Mouse (Mus musculus): ENCODE results near the gene Cyp39a1. TPM values are rescaled to one million over a fixed set of nuclear protein-coding genes. Genes with fewer than 3 reads are reported as not detected.

The Cyp39a1 gene
- 48.3 and 57.1 TPM in 2 replicates for polyA plus RNA-seq (2015; fragmentation: Nextera tagmentation; extraction: Ambion mirVana)

DNA sequence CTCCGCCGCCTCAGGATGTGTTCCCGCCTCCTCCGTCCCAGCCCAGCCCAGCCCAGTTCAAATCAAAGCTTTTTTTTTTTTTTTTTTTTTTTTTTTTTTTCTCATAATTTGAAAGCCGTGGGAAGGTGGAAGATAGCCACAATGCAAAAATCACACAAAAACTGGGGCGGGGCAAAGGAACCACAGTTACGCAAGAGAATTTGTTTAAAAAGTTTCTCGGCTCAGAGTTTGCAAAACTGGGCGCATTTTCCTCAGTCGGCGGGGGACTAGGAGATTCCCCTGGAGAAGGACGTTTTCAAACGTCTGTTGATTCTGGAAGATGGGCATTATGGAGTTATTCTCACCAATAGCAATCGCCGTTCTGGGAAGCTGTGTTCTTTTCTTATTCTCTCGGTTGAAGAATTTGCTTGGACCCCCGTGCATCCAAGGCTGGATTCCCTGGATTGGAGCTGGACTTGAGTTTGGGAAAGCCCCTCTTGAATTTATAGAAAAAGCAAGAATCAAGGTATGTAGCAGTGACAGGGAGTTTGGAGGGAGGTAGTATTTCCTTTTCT lies at the start of gene Cyp39a1:
Gene Cyp39a1 (plus strand): TSS at position 136 of the 554 bp plus-strand sequence.
- peak within 1 kb of the TSS; percentile 86 for H3K4me3 ChIP-seq
- ATAC-seq (replicated peaks; ENCODE audit: insufficient number of reproducible peaks, insufficient read depth, low FRiP score, low read depth): no peak
- no peaks in the 10 kb centered on the region for H3K36me3 ChIP-seq
- H3K27me3 ChIP-seq: no peaks in the 10 kb centered on the region
- WGBS: under 1% methylated on average over 17 of the region's 17 CpGs
- peak within 1 kb of the TSS; percentile 97 for H3K4me2 ChIP-seq
- peak within 1 kb of the TSS; percentile 77 for H3K9ac ChIP-seq
- H3K27ac ChIP-seq: peak within 1 kb of the TSS; percentile 72
- H3K4me1 ChIP-seq (replicated peaks): peaks cover 19% of the 10 kb centered on the region
- H3K9me3 ChIP-seq (replicated peaks): no peaks in the 10 kb centered on the region

DNA sequence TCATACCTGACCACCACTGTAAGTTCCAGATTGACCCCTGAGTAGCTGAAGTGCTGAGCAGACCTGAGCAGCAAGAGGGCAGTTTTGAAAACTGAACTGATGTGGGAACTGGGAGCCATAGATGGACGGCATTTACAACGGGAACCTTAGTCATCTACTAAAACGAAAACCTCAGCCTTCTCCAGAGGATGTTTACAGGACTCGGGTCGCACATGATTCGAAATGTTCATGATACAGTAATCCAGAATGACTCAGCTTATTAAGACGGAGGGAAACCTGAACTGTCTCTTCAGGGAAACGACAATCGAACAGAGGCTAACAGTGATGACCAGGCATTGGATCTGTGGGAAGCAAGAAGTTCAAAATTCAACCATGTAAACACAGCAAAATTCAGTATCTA lies 48.1 kb upstream of the Cyp39a1 start:
- no peak for ATAC-seq (replicated peaks; ENCODE audit: insufficient number of reproducible peaks, insufficient read depth, low FRiP score, low read depth)
- Histone ChIP-seq H3K9ac (no peak overlapping the region), H3K9me3 (replicated peaks) (no peaks in the 10 kb centered on the region), H3K36me3 (no peaks in the 10 kb centered on the region), H3K4me2 (no peak overlapping the region), H3K4me1 (replicated peaks) (no peaks in the 10 kb centered on the region), H3K27me3 (no peaks in the 10 kb centered on the region), H3K4me3 (no peak overlapping the region), H3K27ac (no peak overlapping the region)
- 78% methylated on average over 9 of the region's 9 CpGs for WGBS

DNA sequence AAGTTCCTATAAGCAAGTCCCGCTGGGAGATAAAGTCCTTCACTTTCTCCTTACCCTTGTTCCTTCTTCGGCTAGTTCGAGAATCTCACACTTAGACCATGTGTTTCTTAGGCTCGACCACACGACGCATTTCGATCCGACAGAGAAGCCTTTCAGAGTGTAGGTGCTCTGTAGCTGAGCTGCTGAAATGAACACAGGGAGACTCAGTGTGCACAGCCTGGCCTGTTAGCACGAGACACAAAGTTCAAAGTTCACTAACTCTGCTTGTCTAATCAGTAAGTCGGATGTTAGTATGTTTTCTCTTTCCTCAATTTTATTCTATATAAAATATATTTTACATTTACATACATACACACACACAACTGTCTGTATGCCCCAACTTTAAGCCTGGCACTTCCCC lies 45.1 kb upstream of the Cyp39a1 start:
- no peaks in the 10 kb centered on the region for H3K4me1 ChIP-seq (replicated peaks)
- no peak overlapping the region for H3K4me2 ChIP-seq
- H3K27ac ChIP-seq: no peak overlapping the region
- ATAC-seq (replicated peaks; ENCODE audit: insufficient number of reproducible peaks, insufficient read depth, low FRiP score, low read depth): no peak
- H3K27me3 ChIP-seq: 0 out of 2 replicates have a peak, but pooled peaks cover 6% of the 10 kb centered on the region
- WGBS: 90% methylated on average over 10 of the region's 10 CpGs
- H3K9me3 ChIP-seq (replicated peaks): no peaks in the 10 kb centered on the region
- H3K36me3 ChIP-seq: no peaks in the 10 kb centered on the region
- no peak overlapping the region for H3K4me3 ChIP-seq
- no peak overlapping the region for H3K9ac ChIP-seq

DNA sequence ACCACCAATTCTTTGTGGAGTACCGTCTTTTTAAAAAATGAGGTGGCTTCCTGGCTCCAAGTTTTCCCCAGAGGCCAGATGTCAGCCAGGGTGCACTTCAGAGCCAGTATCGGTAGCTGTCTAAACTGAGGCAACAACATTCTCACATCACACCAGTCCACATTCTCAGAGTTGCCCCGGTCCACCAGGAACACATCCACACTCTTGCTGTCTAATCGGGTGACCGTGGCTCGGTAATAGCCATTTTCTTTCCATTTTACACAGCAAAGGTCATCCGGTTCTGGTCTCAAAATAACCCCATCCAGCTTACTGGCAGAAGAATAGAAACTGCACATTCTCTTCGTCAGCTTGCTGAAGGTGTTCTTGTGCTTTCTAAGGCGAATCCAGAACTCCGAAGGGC lies 39.0 kb upstream of the Cyp39a1 start:
- ATAC-seq (replicated peaks; ENCODE audit: insufficient number of reproducible peaks, insufficient read depth, low FRiP score, low read depth): no peak
- 85% methylated on average over 10 of the region's 10 CpGs for WGBS

DNA sequence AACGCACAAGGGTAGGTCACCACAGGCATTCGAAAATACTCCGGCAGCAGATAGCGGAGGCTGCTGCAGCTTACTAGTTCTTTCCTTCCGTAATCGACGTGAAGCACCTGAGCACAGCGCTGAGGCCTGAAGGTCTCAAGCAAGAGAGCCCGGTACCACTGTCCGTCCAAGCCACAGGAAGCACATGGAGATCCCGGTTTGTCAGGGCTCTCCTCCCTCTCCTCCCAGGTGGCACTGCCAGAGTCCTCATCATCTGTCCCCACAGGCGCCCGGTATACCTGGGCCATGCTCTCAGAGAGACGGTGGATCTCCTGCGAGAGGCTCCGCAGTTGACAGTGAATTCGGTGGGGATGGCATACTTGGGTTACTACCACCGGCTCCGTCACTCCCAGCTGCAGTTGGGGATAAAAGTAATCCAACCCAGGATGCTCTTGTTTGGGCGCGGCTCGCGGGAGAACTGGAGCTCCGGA lies 38.2 kb upstream of the Cyp39a1 start:
- Histone ChIP-seq H3K4me1 (replicated peaks) (peaks cover 15% of the 10 kb centered on the region), H3K4me2 (peak overlapping the region; percentile 76), H3K36me3 (no peaks in the 10 kb centered on the region), H3K9ac (no peak overlapping the region), H3K4me3 (peak overlapping the region; percentile 47), H3K9me3 (replicated peaks) (no peaks in the 10 kb centered on the region), H3K27me3 (peaks cover 43% of the 10 kb centered on the region), H3K27ac (no peak overlapping the region)
- 26% methylated on average over 24 of the region's 24 CpGs for WGBS
- no peak for ATAC-seq (replicated peaks; ENCODE audit: insufficient number of reproducible peaks, insufficient read depth, low FRiP score, low read depth)

More for the DNA sequence above, 39.0 kb upstream of the Cyp39a1 start:
- H3K4me3 ChIP-seq: no peak overlapping the region
- no peaks in the 10 kb centered on the region for H3K9me3 ChIP-seq (replicated peaks)
- H3K27me3 ChIP-seq: peaks cover 43% of the 10 kb centered on the region
- H3K4me1 ChIP-seq (replicated peaks): peaks cover 15% of the 10 kb centered on the region
- no peak overlapping the region for H3K27ac ChIP-seq
- H3K36me3 ChIP-seq: no peaks in the 10 kb centered on the region
- no peak overlapping the region for H3K4me2 ChIP-seq
- no peak overlapping the region for H3K9ac ChIP-seq

DNA sequence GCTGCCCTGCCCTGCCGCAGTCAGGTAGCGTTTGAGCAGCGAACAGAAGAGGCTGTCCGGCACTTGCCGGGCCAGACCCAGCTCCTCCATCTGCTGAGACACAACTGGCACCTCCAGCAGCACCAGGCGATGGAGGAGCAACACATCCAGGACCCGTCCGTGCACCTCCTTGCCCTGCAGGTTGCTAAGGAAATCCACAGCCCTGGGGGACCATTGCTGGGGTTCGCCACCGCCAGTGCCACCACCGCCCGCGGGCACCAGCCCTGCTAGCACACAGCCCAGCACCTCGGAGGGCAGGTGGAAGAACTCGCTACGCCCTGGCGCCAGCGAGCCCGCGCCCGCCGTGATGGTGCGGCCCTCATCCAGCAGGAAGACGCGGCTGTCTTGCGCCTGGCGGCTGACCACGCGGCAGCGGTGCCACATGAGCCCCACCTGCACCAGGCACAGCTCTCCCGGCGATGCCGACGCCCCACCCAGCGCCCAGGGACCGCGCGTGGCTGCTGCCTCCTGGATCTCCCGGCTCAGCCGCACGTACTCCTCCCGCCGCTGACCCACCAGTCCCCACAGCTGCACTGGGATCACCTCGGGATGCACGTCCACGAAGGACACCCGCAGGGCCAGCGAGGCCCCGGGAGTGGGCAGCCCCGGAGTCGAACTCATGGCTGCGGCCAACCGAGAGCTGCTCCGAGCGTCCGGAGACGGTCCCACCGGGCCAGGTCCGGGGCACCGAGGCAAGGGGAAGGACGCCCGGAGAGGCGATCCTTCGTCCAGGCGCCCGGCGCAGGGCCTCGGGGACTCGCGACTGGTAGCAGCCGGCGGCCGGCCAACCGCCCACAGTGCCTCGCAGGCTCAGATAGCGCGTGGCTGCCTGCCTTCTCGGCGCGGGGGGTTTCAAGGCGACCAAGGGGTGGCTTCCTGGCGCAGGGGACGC lies 37.5 kb upstream of the Cyp39a1 start, which contains the start of gene Tdrd6:
Gene Tdrd6 (minus strand): TSS at position 804 of the 931 bp plus-strand sequence.
- peaks cover 15% of the 10 kb centered on the region for H3K4me1 ChIP-seq (replicated peaks)
- H3K27ac ChIP-seq: no peak within 1 kb of the TSS
- H3K27me3 ChIP-seq: peaks cover 43% of the 10 kb centered on the region
- H3K4me2 ChIP-seq: peak within 1 kb of the TSS; percentile 76
- H3K9ac ChIP-seq: 0 out of 2 replicates have a peak within 1 kb of the TSS, but pooled peaks have one; percentile 21
- peak within 1 kb of the TSS; percentile 47 for H3K4me3 ChIP-seq
- peak; percentile 31; the same call in 1 of the 2 replicates for ATAC-seq (replicated peaks; ENCODE audit: insufficient number of reproducible peaks, insufficient read depth, low FRiP score, low read depth)
- 3% methylated on average over 83 of the region's 83 CpGs for WGBS
- H3K36me3 ChIP-seq: no peaks in the 10 kb centered on the region
- no peaks in the 10 kb centered on the region for H3K9me3 ChIP-seq (replicated peaks)

DNA sequence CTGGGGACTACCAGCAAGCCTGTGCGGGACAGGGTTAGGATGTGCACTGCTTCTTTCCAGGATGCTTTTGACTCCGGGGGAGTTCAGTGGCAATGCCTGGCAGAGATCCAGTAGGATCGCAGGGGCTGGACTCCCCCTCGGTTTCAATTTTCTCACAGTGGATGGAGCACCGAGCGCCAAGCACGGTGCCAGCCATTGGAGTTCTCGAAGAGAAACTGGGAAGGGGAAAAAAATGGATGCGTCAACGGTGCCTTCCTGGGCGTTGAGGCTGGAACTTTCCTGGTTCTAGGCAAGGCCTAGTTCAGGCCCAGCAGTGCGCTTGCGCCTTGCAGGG lies 36.8 kb upstream of the Cyp39a1 start:
- peaks cover 43% of the 10 kb centered on the region for H3K27me3 ChIP-seq
- no peak overlapping the region for H3K27ac ChIP-seq
- ATAC-seq (replicated peaks; ENCODE audit: insufficient number of reproducible peaks, insufficient read depth, low FRiP score, low read depth): no peak
- H3K4me1 ChIP-seq (replicated peaks): peaks cover 15% of the 10 kb centered on the region
- H3K36me3 ChIP-seq: no peaks in the 10 kb centered on the region
- H3K4me2 ChIP-seq: peak overlapping the region; percentile 76
- WGBS: 51% methylated on average over 13 of the region's 13 CpGs
- no peaks in the 10 kb centered on the region for H3K9me3 ChIP-seq (replicated peaks)
- no peak overlapping the region for H3K9ac ChIP-seq
- H3K4me3 ChIP-seq: peak overlapping the region; percentile 47

DNA sequence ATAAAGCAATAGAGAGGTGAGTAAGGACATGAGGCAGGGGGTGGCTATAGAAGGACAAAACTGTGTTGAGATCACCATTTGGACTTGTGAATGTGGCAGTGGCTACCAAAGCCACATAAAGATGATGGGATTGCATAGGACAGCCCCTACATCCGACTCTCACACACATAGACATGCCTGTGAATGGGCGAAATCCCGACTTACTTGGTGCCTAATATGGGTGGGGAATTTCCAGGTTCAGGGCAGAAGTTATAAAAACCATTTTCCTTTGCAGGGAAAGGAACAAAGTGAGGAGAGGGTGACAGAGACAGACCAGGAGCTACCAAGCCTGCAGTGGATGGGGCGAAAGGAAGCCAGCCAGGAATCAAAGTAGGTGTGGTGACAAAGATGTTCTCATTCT lies 30.1 kb upstream of the Cyp39a1 start:
- Histone ChIP-seq H3K9ac (no peak overlapping the region), H3K4me2 (no peak overlapping the region), H3K27me3 (no peaks in the 10 kb centered on the region; the same call in 1 of the 2 replicates), H3K4me3 (no peak overlapping the region), H3K4me1 (replicated peaks) (no peaks in the 10 kb centered on the region), H3K36me3 (no peaks in the 10 kb centered on the region), H3K9me3 (replicated peaks) (no peaks in the 10 kb centered on the region), H3K27ac (no peak overlapping the region)
- ATAC-seq (replicated peaks; ENCODE audit: insufficient number of reproducible peaks, insufficient read depth, low FRiP score, low read depth): no peak
- WGBS: 96% methylated on average over 4 of the region's 4 CpGs

DNA sequence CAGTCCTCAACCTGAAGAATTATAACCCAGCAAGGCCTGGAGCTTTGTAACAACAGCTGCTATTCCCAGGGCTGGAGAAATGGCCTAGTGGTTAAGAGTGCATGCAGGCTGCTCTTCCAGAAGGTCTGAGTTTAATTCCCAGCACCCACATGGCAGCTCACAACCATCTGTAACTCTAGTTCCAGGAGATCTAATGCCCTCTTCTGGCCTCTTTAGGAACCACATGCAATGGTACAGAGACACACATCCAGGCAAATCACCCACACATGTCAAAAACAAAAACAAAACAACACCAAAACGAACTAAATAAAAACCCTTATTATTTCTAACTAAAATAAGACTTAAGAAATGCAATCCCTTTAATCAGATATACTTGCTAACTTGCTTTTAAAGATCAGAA lies 26.4 kb upstream of the Cyp39a1 start:
- no peak overlapping the region for H3K4me3 ChIP-seq
- H3K27ac ChIP-seq: no peak overlapping the region
- WGBS: 70% methylated on average over 1 of the region's 1 CpGs
- H3K4me1 ChIP-seq (replicated peaks): peaks cover 11% of the 10 kb centered on the region
- no peak overlapping the region for H3K9ac ChIP-seq
- H3K36me3 ChIP-seq: 0 out of 2 replicates have a peak, but pooled peaks cover 4% of the 10 kb centered on the region
- H3K4me2 ChIP-seq: no peak overlapping the region
- H3K27me3 ChIP-seq: no peaks in the 10 kb centered on the region
- ATAC-seq (replicated peaks; ENCODE audit: insufficient number of reproducible peaks, insufficient read depth, low FRiP score, low read depth): no peak
- H3K9me3 ChIP-seq (replicated peaks): no peaks in the 10 kb centered on the region

DNA sequence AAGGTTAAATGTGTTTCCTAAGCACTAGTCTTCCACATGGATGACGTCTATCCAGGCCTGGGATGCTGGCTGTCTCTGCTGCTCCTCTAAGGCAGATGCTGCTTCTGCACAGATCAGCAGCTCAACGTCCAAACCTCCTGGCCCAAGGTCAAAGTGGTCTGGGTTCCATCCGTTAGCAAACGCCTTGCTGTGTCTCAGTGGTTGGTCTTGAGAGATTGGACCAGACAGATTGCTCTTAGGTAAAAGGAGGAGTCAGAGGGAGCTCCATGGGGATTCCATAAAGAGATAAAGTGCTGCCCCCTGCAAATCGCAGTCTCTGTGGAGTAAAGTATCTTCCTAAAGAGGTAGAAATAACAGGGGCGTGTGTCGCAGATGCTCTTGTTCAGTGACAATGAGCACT lies 24.0 kb upstream of the Cyp39a1 start:
- H3K4me1 ChIP-seq (replicated peaks): peaks cover 14% of the 10 kb centered on the region
- no peak overlapping the region for H3K9ac ChIP-seq
- 0 out of 2 replicates have a peak, but pooled peaks cover 4% of the 10 kb centered on the region for H3K36me3 ChIP-seq
- no peak for ATAC-seq (replicated peaks; ENCODE audit: insufficient number of reproducible peaks, insufficient read depth, low FRiP score, low read depth)
- H3K27ac ChIP-seq: no peak overlapping the region
- 56% methylated on average over 7 of the region's 7 CpGs for WGBS
- no peak overlapping the region for H3K4me2 ChIP-seq
- no peaks in the 10 kb centered on the region for H3K27me3 ChIP-seq
- H3K4me3 ChIP-seq: no peak overlapping the region
- no peaks in the 10 kb centered on the region for H3K9me3 ChIP-seq (replicated peaks)

DNA sequence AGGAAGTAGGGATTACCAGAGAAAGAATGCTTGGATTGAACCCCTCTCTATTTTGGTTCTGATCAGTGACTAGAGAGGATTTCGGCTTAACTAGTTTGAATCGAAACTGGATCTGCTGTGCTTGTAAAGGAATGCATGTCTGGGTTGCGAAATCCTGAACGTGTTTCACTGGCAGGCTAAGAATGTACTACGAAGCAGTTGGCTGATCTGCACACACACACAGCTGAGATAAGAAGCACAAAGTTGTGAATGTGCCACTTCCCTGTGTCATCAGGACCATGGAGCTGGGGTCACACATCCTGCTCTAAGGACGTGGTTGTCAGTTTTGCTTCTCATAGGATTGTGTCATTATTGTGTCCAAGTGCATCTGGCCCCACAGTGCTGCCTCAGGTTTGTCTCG lies 22.9 kb upstream of the Cyp39a1 start:
- H3K4me3 ChIP-seq: no peak overlapping the region
- peak overlapping the region; percentile 31 for H3K27ac ChIP-seq
- H3K4me2 ChIP-seq: peak overlapping the region; percentile 1; the same call in 1 of the 2 replicates
- peaks cover 14% of the 10 kb centered on the region for H3K4me1 ChIP-seq (replicated peaks)
- no peak overlapping the region for H3K9ac ChIP-seq
- peak; percentile 77 for ATAC-seq (replicated peaks; ENCODE audit: insufficient number of reproducible peaks, insufficient read depth, low FRiP score, low read depth)
- no peaks in the 10 kb centered on the region for H3K27me3 ChIP-seq
- 16% methylated on average over 7 of the region's 7 CpGs for WGBS
- 0 out of 2 replicates have a peak, but pooled peaks cover 4% of the 10 kb centered on the region for H3K36me3 ChIP-seq
- no peaks in the 10 kb centered on the region for H3K9me3 ChIP-seq (replicated peaks)

All from heart, embryonic 15.5 days (tissue).